Mouse (Mus musculus): ENCODE measurements around the gene Ereg. TPM values are rescaled to one million over a fixed set of nuclear protein-coding genes. Genes with fewer than 3 reads are reported as not detected.

The Ereg gene
- polyA plus RNA-seq, 1 experiment, result 0.15 TPM

DNA sequence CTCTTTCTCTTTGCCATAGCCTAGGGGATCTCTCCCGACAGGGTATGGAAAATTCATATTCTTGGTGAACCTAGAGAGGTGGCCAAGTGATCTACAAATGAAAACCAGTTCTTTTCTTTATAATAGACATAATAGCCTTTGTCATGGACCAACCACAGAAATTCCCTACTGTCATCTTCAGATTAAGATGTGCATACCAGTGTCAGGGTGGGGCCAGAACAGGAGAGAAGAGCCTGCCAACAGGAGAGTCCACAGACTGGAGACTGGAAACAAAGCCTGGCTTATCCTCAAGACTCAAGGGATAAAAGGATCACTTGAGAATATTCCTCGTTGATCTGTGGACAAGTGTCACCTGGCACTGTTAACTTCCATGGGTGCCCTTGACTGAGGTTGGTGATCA lies 36.7 kb upstream of the Ereg start:
- Histone ChIP-seq H3K9ac (ENCODE audit: low read depth, poor library complexity, severe bottlenecking) (no peak overlapping the region), H3K4me3 (ENCODE audit: low read depth, low read length) (no peak overlapping the region), H3K36me3 (ENCODE audit: control insufficient read depth, insufficient read depth, low read length, poor library complexity, severe bottlenecking) (no peaks in the 10 kb centered on the region), H3K4me1 (ENCODE audit: control insufficient read depth, insufficient read depth, low read length) (peaks cover 2% of the 10 kb centered on the region), H3K9me3 (replicated peaks; ENCODE audit: control insufficient read depth, insufficient read depth, low read length, poor library complexity, severe bottlenecking) (no peaks in the 10 kb centered on the region), H3K27ac (ENCODE audit: insufficient read depth, low read length) (no peak overlapping the region), H3K27me3 (ENCODE audit: control insufficient read depth, insufficient read depth, low read length, poor library complexity, severe bottlenecking) (no peaks in the 10 kb centered on the region)
- TF ChIP-seq EP300 (IDR thresholded peaks at IDR 0.05; ENCODE audit: insufficient read depth, low read depth, low read length) (no peak), POLR2A (IDR thresholded peaks at IDR 0.05; ENCODE audit: insufficient read depth, low read length) (no peak), CTCF (IDR thresholded peaks at IDR 0.05; ENCODE audit: low read depth, low read length) (no peak)

DNA sequence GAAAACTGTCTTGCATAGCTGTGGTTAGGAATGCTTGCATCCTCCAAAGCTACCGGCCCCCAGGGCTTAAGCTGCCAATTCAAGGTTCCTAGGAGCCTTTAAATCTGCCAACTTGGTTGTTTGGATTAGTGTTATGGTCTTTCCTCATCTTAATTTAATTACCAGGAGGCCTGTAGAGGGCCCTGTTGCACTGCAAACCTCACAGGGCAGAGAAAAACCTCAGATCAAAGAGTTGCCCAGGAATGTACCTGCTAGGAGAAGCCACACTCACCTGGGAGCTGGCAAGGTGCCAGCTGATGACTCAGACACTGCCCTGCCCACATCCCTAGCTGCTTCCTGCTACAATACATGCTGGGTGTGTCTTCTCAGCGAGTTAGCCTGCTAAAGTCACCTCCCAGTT lies 35.9 kb upstream of the Ereg start:
- H3K36me3 ChIP-seq (ENCODE audit: control insufficient read depth, insufficient read depth, low read length, poor library complexity, severe bottlenecking), result no peaks in the 10 kb centered on the region
- H3K9ac ChIP-seq (ENCODE audit: low read depth, poor library complexity, severe bottlenecking), result no peak overlapping the region
- no peak overlapping the region for H3K27ac ChIP-seq (ENCODE audit: insufficient read depth, low read length)
- no peak overlapping the region for H3K4me3 ChIP-seq (ENCODE audit: low read depth, low read length)
- no peaks in the 10 kb centered on the region for H3K27me3 ChIP-seq (ENCODE audit: control insufficient read depth, insufficient read depth, low read length, poor library complexity, severe bottlenecking)
- H3K4me1 ChIP-seq (ENCODE audit: control insufficient read depth, insufficient read depth, low read length), result peaks cover 2% of the 10 kb centered on the region
- H3K9me3 ChIP-seq (replicated peaks; ENCODE audit: control insufficient read depth, insufficient read depth, low read length, poor library complexity, severe bottlenecking), result no peaks in the 10 kb centered on the region
- TF ChIP-seq CTCF (IDR thresholded peaks at IDR 0.05; ENCODE audit: low read depth, low read length) (peak; percentile 20), POLR2A (IDR thresholded peaks at IDR 0.05; ENCODE audit: insufficient read depth, low read length) (no peak)

DNA sequence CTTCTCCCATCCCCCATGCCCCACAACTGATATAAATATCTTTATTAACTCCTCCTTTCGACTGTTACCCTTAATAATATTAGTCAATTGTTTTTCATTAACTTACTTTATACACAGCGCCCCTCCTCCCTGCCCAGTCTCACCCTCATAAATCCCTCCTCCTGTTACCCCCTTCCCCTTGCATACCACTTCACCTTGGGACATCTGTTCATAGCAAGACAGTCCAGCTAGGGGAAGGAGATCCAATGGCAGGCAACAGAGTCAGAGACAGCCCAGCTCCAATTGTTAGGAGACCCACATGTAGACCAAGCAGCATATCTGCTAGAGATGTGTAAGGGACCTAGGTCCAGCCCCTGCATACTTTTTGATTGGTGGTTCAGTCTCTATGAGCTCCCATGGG lies 35.5 kb upstream of the Ereg start:
- Histone ChIP-seq H3K9ac (ENCODE audit: low read depth, poor library complexity, severe bottlenecking) (no peak overlapping the region), H3K9me3 (replicated peaks; ENCODE audit: control insufficient read depth, insufficient read depth, low read length, poor library complexity, severe bottlenecking) (no peaks in the 10 kb centered on the region), H3K4me3 (ENCODE audit: low read depth, low read length) (no peak overlapping the region), H3K4me1 (ENCODE audit: control insufficient read depth, insufficient read depth, low read length) (peaks cover 2% of the 10 kb centered on the region), H3K27ac (ENCODE audit: insufficient read depth, low read length) (no peak overlapping the region), H3K27me3 (ENCODE audit: control insufficient read depth, insufficient read depth, low read length, poor library complexity, severe bottlenecking) (no peaks in the 10 kb centered on the region), H3K36me3 (ENCODE audit: control insufficient read depth, insufficient read depth, low read length, poor library complexity, severe bottlenecking) (no peaks in the 10 kb centered on the region)
- TF ChIP-seq CTCF (IDR thresholded peaks at IDR 0.05; ENCODE audit: low read depth, low read length) (no peak), EP300 (IDR thresholded peaks at IDR 0.05; ENCODE audit: insufficient read depth, low read depth, low read length) (no peak), POLR2A (IDR thresholded peaks at IDR 0.05; ENCODE audit: insufficient read depth, low read length) (no peak)

DNA sequence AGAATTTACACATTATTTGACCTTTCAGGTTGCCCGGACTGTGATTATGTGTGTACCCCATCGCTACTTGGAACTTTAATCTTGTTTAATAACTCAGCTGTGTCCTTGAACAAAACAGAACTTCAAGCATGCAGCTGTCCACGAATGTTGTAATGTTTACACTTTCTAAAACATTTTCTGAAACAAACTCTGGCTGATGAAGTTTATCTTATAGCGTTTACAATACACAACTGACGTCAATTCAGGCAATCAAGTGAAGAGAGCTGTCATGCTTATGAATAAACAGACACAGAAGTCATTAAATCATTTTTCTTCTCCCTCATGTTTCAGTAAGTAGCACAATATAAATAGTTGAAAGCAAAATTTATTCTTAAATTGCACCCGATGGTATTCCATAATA lies 26.4 kb upstream of the Ereg start:
- H3K9me3 ChIP-seq (replicated peaks; ENCODE audit: control insufficient read depth, insufficient read depth, low read length, poor library complexity, severe bottlenecking), result no peaks in the 10 kb centered on the region
- no peak overlapping the region for H3K4me3 ChIP-seq (ENCODE audit: low read depth, low read length)
- no peaks in the 10 kb centered on the region for H3K27me3 ChIP-seq (ENCODE audit: control insufficient read depth, insufficient read depth, low read length, poor library complexity, severe bottlenecking)
- no peaks in the 10 kb centered on the region for H3K36me3 ChIP-seq (ENCODE audit: control insufficient read depth, insufficient read depth, low read length, poor library complexity, severe bottlenecking)
- no peak overlapping the region for H3K9ac ChIP-seq (ENCODE audit: low read depth, poor library complexity, severe bottlenecking)
- TF ChIP-seq CTCF (IDR thresholded peaks at IDR 0.05; ENCODE audit: low read depth, low read length), result no peak
- TF ChIP-seq EP300 (IDR thresholded peaks at IDR 0.05; ENCODE audit: insufficient read depth, low read depth, low read length), result no peak
- TF ChIP-seq POLR2A (IDR thresholded peaks at IDR 0.05; ENCODE audit: insufficient read depth, low read length), result no peak
- no peaks in the 10 kb centered on the region for H3K4me1 ChIP-seq (ENCODE audit: control insufficient read depth, insufficient read depth, low read length)
- no peak overlapping the region for H3K27ac ChIP-seq (ENCODE audit: insufficient read depth, low read length)

DNA sequence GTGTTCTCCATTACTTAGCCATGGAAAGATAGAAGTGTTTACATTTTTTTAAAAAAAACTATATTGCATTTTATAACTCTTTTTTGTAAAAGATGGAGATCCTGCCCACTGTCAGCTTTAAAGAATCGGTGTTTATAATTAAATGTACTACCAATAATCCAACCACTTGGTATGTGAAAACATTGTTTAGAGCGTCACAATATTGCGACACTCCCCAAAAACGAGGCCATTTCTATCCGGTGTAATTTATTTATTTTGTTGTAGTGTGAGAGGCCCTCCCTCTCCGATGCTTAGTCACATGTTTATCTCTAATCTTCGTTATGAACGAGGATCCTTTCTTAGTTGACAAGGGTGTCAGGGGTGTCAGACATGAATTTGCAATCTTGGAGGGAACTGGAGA lies 26.0 kb upstream of the Ereg start:
- no peaks in the 10 kb centered on the region for H3K4me1 ChIP-seq (ENCODE audit: control insufficient read depth, insufficient read depth, low read length)
- no peaks in the 10 kb centered on the region for H3K9me3 ChIP-seq (replicated peaks; ENCODE audit: control insufficient read depth, insufficient read depth, low read length, poor library complexity, severe bottlenecking)
- no peak overlapping the region for H3K27ac ChIP-seq (ENCODE audit: insufficient read depth, low read length)
- H3K9ac ChIP-seq (ENCODE audit: low read depth, poor library complexity, severe bottlenecking), result no peak overlapping the region
- H3K27me3 ChIP-seq (ENCODE audit: control insufficient read depth, insufficient read depth, low read length, poor library complexity, severe bottlenecking), result no peaks in the 10 kb centered on the region
- H3K4me3 ChIP-seq (ENCODE audit: low read depth, low read length), result no peak overlapping the region
- no peak for TF ChIP-seq EP300 (IDR thresholded peaks at IDR 0.05; ENCODE audit: insufficient read depth, low read depth, low read length)
- TF ChIP-seq CTCF (IDR thresholded peaks at IDR 0.05; ENCODE audit: low read depth, low read length), result no peak
- no peak for TF ChIP-seq POLR2A (IDR thresholded peaks at IDR 0.05; ENCODE audit: insufficient read depth, low read length)
- H3K36me3 ChIP-seq (ENCODE audit: control insufficient read depth, insufficient read depth, low read length, poor library complexity, severe bottlenecking), result no peaks in the 10 kb centered on the region

DNA sequence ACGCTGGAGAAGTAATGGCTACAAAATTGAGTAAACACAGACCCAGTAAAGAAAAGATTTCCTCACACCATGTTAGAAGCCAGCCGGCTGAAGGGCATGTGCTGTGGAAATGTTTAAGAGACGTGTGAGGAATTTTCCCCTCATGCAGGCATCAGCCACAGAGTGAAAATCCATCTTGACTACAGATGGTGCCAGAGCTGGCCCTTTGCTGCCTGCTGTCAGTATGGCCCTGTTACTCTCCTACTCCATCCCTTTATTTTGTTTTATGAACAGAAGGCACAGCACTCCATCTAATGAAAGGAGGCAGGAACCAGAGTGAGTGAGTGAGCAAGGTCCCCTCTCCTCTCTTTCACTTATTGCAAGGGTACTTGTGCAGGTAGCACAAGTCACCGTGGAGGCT lies 2.1 kb upstream of the Ereg start:
- TF ChIP-seq EP300 (IDR thresholded peaks at IDR 0.05; ENCODE audit: insufficient read depth, low read depth, low read length), result no peak
- TF ChIP-seq POLR2A (IDR thresholded peaks at IDR 0.05; ENCODE audit: insufficient read depth, low read length), result no peak
- no peak for TF ChIP-seq CTCF (IDR thresholded peaks at IDR 0.05; ENCODE audit: low read depth, low read length)
- no peak overlapping the region for H3K27ac ChIP-seq (ENCODE audit: insufficient read depth, low read length)

More for the DNA sequence above, 2.1 kb upstream of the Ereg start:
- no peak overlapping the region for H3K4me3 ChIP-seq (ENCODE audit: low read depth, low read length)
- H3K27me3 ChIP-seq (ENCODE audit: control insufficient read depth, insufficient read depth, low read length, poor library complexity, severe bottlenecking), result no peaks in the 10 kb centered on the region; the same call in 1 of the 2 replicates
- H3K4me1 ChIP-seq (ENCODE audit: control insufficient read depth, insufficient read depth, low read length), result no peaks in the 10 kb centered on the region
- no peak overlapping the region for H3K9ac ChIP-seq (ENCODE audit: low read depth, poor library complexity, severe bottlenecking)
- H3K9me3 ChIP-seq (replicated peaks; ENCODE audit: control insufficient read depth, insufficient read depth, low read length, poor library complexity, severe bottlenecking), result no peaks in the 10 kb centered on the region
- no peaks in the 10 kb centered on the region for H3K36me3 ChIP-seq (ENCODE audit: control insufficient read depth, insufficient read depth, low read length, poor library complexity, severe bottlenecking)

Data from ES-Bruce4 (cell line).